Mouse (Mus musculus): ENCODE measurements around the gene Lancl1. TPM values are rescaled to one million over a fixed set of nuclear protein-coding genes. Genes with fewer than 3 reads are reported as not detected.

Lancl1 gene
- total RNA-seq, 2 experiments from 2014 or later = 131 to 133 TPM

DNA sequence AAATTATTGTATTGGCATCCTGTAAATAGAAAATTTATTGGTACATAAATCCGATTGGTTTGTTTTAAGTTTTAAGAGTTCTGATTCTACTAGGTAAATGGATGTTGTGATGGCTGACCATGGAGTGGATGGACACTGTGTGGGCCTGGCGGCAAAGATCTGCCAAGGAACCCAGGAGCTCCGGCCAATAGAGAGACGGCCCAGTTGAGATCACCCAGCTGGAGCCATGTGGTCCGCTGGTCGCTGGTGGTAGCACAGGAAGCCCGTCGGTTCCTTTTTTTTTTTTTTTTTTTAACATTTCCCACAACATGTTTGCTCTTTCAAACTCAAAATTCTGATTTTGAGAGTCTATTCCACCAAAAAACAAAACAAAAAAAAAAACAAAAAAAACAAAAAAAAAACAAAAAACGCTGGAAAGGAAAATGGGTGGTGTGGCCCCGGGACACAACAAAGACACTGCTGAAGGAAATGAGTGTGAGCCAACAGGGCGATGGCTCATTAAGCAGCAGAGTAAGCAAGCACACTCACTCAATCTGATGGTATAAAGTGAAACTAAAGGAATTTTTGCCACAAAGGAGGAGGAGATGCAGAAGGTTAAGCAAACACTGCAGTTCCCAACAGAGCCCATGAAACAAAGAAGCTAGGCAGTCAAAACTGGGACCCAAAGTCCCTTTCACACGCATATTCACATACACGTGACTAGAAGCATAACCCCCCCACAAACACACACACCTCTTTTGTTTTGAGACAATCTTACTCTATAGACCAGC, 21.4 kb downstream of the Lancl1 start:
- no peak for DNase-seq
- intact Hi-C loops (cut with DNase I) = no loop called here

- intact Hi-C loops (cut with DNase I) = no loop called here
These were observed 24.5 kb downstream of the Lancl1 start for GRCm38 (mm10) chr1:67014205-67014604.

GRCm38 (mm10) chr1:67010520-67010919, 28.2 kb downstream of the Lancl1 start:
- DNase-seq = no peak

More at GRCm38 (mm10) chr1:67014205-67014604, 24.5 kb downstream of the Lancl1 start:
- DNase-seq = no peak

DNA sequence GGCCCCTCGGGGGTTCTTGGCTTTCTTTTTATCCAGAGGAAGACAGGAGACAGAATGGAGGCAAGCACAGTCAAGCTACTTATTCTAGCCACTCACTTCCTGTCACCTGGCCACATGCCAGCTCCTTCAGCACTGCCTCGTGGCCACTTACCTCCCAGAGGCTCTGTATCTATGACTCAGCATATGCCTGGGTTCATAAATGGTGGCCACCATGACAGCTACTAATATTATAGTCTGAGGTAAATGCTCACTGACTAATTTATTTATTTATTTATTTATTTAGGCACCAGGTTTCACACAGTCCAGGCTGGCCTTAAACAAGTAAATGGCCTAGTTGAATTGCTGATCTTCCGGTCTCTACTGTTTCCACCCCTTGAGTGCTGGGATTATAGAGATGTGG, 35.0 kb downstream of the Lancl1 start:
- peak; percentile 39 for DNase-seq
- intact Hi-C loops (cut with DNase I) = no loop called here

More at GRCm38 (mm10) chr1:67010520-67010919, 28.2 kb downstream of the Lancl1 start:
- intact Hi-C loops (cut with DNase I) = no loop called here

- intact Hi-C loops (cut with DNase I) = no loop called here
- DNase-seq = no peak
These were observed 36.4 kb downstream of the Lancl1 start for GRCm38 (mm10) chr1:67002226-67002625.

DNA sequence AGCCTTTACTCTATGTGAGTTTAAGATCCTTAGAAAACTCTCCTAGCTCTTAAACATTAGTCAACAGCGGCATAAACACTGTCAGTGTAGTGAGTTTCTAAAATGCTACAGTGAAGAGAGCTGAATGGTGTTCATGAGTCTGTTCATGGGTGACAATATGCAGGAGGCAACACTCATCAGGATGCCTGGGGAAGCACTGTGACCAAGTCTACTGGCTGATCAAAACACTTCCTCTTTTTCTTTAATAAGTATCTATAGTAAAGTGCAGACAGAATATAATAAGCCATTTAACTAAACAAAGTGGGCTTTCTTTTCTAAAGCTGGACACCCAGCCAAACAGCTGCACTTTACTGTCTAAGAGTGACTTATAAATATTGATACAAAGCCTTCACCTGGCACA, 37.3 kb downstream of the Lancl1 start:
- intact Hi-C loops (cut with DNase I) = no loop called here
- no peak for DNase-seq

GRCm38 (mm10) chr1:67000484-67000883, 38.2 kb downstream of the Lancl1 start:
- intact Hi-C loops (cut with DNase I) = no loop called here
- no peak for DNase-seq

DNA sequence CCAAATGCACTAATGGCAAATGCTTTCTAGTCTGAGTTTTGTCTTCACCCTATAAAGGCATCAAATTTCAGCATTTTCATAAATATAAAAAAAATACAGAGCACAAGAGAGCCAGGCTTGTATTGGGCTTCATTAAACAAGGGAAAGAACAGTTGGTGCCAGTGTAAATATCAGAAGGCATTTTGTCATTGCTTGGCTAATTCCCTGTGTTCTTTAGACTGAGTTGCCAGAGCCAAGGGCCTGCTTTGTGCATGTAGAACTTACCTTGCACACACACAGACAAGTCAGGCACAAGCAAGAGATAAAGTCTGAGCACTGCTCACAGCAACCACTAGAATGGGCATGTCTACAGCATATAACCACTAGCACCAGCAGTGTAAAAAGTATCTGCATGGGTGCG, 40.1 kb downstream of the Lancl1 start:
- no peak for DNase-seq
- intact Hi-C loops (cut with DNase I) = loop anchor here (10.0 kb wide), 1 partner anchor 104 kb away; no protein-coding TSS in a partner anchor

GRCm38 (mm10) chr1:66998188-66998587, 40.5 kb downstream of the Lancl1 start:
- intact Hi-C loops (cut with DNase I) = loop anchor here (10.0 kb wide), 1 partner anchor 103 kb away; no protein-coding TSS in a partner anchor
- DNase-seq = no peak

GRCm38 (mm10) chr1:66996819-66997218, 41.9 kb downstream of the Lancl1 start:
- no peak for DNase-seq
- intact Hi-C loops (cut with DNase I) = loop anchor here (10.0 kb wide), 1 partner anchor 102 kb away; no protein-coding TSS in a partner anchor

- DNase-seq = no peak
- intact Hi-C loops (cut with DNase I) = loop anchor here (10.0 kb wide), 1 partner anchor 98 kb away; no protein-coding TSS in a partner anchor
These were observed 45.9 kb downstream of the Lancl1 start for GRCm38 (mm10) chr1:66992764-66993163.

- intact Hi-C loops (cut with DNase I) = no loop called here
- DNase-seq = no peak
These were observed 51.0 kb downstream of the Lancl1 start for GRCm38 (mm10) chr1:66987558-66988190.

- DNase-seq = no peak
- intact Hi-C loops (cut with DNase I) = no loop called here
These were observed 52.8 kb downstream of the Lancl1 start for GRCm38 (mm10) chr1:66985906-66986305.

DNA sequence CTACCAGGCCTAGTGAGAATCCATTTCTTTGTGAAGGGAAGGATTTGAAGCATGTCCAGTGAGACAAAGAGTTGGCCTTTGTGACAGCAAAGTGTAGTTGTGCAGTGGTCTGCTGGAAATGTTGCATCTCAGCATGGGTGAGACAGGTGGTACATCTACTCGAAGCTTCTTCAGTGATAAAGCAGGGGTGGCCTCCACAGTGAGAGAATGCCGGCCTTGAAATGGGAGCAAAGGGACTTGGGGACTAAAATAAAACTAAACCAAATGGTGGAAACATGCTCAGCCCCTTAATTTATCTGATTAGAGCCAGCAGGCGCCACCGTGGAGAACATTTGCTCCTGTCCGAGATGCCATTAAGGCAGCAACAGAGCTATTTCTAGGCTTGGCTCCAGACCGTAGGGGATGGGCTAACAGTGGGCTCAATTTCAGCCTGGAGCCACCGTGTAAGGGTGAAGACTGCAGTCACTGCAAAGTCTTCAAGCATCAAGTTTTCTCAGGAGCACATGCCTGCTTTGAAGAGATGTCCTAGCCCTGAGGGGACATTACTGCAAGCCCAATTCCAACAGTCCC, 53.5 kb downstream of the Lancl1 start:
- no peak for DNase-seq
- intact Hi-C loops (cut with DNase I) = no loop called here

DNA sequence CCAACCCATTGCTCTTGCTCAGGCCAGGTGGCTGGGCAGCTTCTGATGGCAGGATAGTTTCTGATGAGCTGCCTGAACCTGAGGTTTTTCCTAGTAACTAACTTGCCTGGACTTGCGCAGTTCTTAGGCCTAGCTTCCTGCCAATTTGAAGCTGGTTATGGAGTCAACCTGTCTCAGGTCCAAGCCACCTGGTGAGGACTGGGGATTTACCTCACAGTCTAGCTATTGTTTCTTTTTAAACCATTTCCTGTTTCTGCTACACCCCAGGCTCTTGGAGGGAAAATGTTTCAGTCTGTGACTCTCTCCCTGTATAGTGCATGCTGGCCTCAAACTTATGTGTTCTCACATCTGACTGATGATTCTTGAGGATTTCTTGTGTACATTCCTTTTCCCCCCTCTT, 58.5 kb downstream of the Lancl1 start:
- no peak for DNase-seq
- intact Hi-C loops (cut with DNase I) = no loop called here

- intact Hi-C loops (cut with DNase I) = no loop called here
- no peak for DNase-seq
These were observed 63.2 kb downstream of the Lancl1 start for GRCm38 (mm10) chr1:66975456-66975855.

- intact Hi-C loops (cut with DNase I) = no loop called here
These were observed 73.8 kb downstream of the Lancl1 start for GRCm38 (mm10) chr1:66964857-66965256.

GRCm38 (mm10) chr1:66960536-66961243, 78.0 kb downstream of the Lancl1 start:
- no peak for DNase-seq
- intact Hi-C loops (cut with DNase I) = no loop called here

More at GRCm38 (mm10) chr1:66964857-66965256, 73.8 kb downstream of the Lancl1 start:
- no peak for DNase-seq

GRCm38 (mm10) chr1:66957361-66957760, 81.3 kb downstream of the Lancl1 start:
- DNase-seq = no peak
- intact Hi-C loops (cut with DNase I) = no loop called here

DNA sequence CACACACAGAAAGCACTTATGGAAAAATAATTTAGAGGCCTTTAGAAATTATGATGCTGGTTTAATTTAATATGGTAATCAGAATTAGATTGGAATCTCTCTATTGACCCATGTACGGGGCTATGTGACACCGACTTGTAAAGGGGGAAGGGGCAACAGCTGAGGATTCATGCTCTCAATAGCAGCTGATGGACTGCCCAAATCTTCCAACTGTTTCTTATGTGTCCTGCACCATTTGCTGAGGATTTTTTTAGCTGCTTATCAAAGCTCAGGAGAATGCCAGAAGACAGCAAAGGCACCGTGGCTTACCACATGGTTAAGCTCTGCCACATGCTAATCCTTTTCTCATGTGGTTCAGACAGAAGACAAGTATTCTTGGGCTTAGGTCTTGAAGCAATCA, 87.6 kb downstream of the Lancl1 start:
- DNase-seq = no peak
- intact Hi-C loops (cut with DNase I) = no loop called here

All from left cerebral cortex, postnatal 4 days (tissue).